Mouse (Mus musculus) adrenal gland, adult (tissue): ENCODE results near the gene Coro6.
A peak's percentile ranks its signal among the peaks of the same experiment; 100 is the strongest.

ENCODE experiments used
- DNase-seq, 2 experiments: peaks; one replicate each; pipeline ENCODE4 v3.0.0; 2022 to 2023; ENCODE audit warnings: low spot score in 1 of 2; ENCODE audit not compliant: inconsistent age in 2 of 2

Gene Coro6

GRCm38 (mm10) chr11:77462283-77463100 is at the start of gene Coro6:
TSS of gene Coro6 (plus strand) at chr11:77462411.
- peak; percentile 79 to 87 for DNase-seq

- DNase-seq = no peak
Observed at GRCm38 (mm10) chr11:77414141-77414839, 47.9 kb upstream of the Coro6 start.

- peak in 1 of 2 experiments; percentile 40 for DNase-seq
Observed at GRCm38 (mm10) chr11:77416212-77417000, 45.8 kb upstream of the Coro6 start.

- no peak for DNase-seq
Observed at GRCm38 (mm10) chr11:77418021-77418420, 44.2 kb upstream of the Coro6 start.

- DNase-seq = peak; percentile 38 to 67
Observed at GRCm38 (mm10) chr11:77423175-77423859, 38.9 kb upstream of the Coro6 start.

GRCm38 (mm10) chr11:77428446-77428845 is 33.8 kb upstream of the Coro6 start:
- no peak for DNase-seq

- no peak for DNase-seq
Observed at GRCm38 (mm10) chr11:77437026-77437425, 25.2 kb upstream of the Coro6 start.

- no peak for DNase-seq
Observed at GRCm38 (mm10) chr11:77440081-77440480, 22.1 kb upstream of the Coro6 start.

- no peak for DNase-seq
Observed at GRCm38 (mm10) chr11:77441020-77441419, 21.2 kb upstream of the Coro6 start.

- DNase-seq = peak; percentile 36 to 79
Observed at GRCm38 (mm10) chr11:77442186-77443170, 19.7 kb upstream of the Coro6 start.

GRCm38 (mm10) chr11:77444939-77445338 is 17.3 kb upstream of the Coro6 start:
- DNase-seq = peak in 1 of 2 experiments; percentile 78

GRCm38 (mm10) chr11:77446628-77447041 is 15.6 kb upstream of the Coro6 start:
- peak; percentile 53 to 90 for DNase-seq

- no peak for DNase-seq
Observed at GRCm38 (mm10) chr11:77449224-77449623, 13.0 kb upstream of the Coro6 start.

- no peak for DNase-seq
Observed at GRCm38 (mm10) chr11:77451670-77452069, 10.5 kb upstream of the Coro6 start.

- DNase-seq = no peak
Observed at GRCm38 (mm10) chr11:77453388-77453787, 8.8 kb upstream of the Coro6 start.

- no peak for DNase-seq
Observed at GRCm38 (mm10) chr11:77455770-77456510, 6.3 kb upstream of the Coro6 start.

GRCm38 (mm10) chr11:77456866-77457265 is 5.3 kb upstream of the Coro6 start:
- DNase-seq = no peak

- DNase-seq = no peak
Observed at GRCm38 (mm10) chr11:77461856-77462255, 355 bp upstream of the Coro6 start.

- no peak for DNase-seq
Observed at GRCm38 (mm10) chr11:77463101-77463445, 862 bp downstream of the Coro6 start.
